Mouse (Mus musculus) right cerebral cortex, adult 18-20 months (tissue): Measurements from ENCODE around the gene Rrnad1.

ENCODE experiments used
- DNase-seq: peaks from one replicate; pipeline ENCODE4 v3.0.0; 2022; ENCODE audit warnings: mixed read lengths

The Rrnad1 gene

GRCm38 (mm10) chr3:87930078-87930795 is at the start of gene Rrnad1, which contains the start of gene Isg20l2:
Gene Rrnad1, minus strand, starts transcription at chr3:87930717.
Gene Isg20l2, plus strand, starts transcription at chr3:87930314.
- DNase-seq = peak; percentile 98

- DNase-seq = no peak
These were observed 49.6 kb upstream of the Rrnad1 start for GRCm38 (mm10) chr3:87980085-87980484.

- no peak for DNase-seq
These were observed 49.0 kb upstream of the Rrnad1 start for GRCm38 (mm10) chr3:87979493-87979892.

- DNase-seq = no peak
These were observed 44.0 kb upstream of the Rrnad1 start for GRCm38 (mm10) chr3:87974381-87974987.

GRCm38 (mm10) chr3:87973593-87974380 is 43.3 kb upstream of the Rrnad1 start:
- DNase-seq = no peak

GRCm38 (mm10) chr3:87972776-87973175 is 42.3 kb upstream of the Rrnad1 start:
- DNase-seq = no peak

- no peak for DNase-seq
These were observed 41.7 kb upstream of the Rrnad1 start for GRCm38 (mm10) chr3:87972203-87972664.

- no peak for DNase-seq
These were observed 41.1 kb upstream of the Rrnad1 start for GRCm38 (mm10) chr3:87971489-87972202.

- no peak for DNase-seq
These were observed 40.5 kb upstream of the Rrnad1 start, which contains the start of gene Nes for GRCm38 (mm10) chr3:87970939-87971488. Gene Nes, plus strand, starts transcription at chr3:87971078.

- no peak for DNase-seq
These were observed 39.8 kb upstream of the Rrnad1 start for GRCm38 (mm10) chr3:87970184-87970938.

GRCm38 (mm10) chr3:87960586-87961191 is 30.2 kb upstream of the Rrnad1 start:
- peak; percentile 79 for DNase-seq

GRCm38 (mm10) chr3:87960191-87960585 is 29.7 kb upstream of the Rrnad1 start:
- DNase-seq = no peak

GRCm38 (mm10) chr3:87959371-87959770 is 28.9 kb upstream of the Rrnad1 start:
- no peak for DNase-seq

GRCm38 (mm10) chr3:87958967-87959366 is 28.4 kb upstream of the Rrnad1 start:
- no peak for DNase-seq

GRCm38 (mm10) chr3:87958476-87958875 is 28.0 kb upstream of the Rrnad1 start:
- no peak for DNase-seq

GRCm38 (mm10) chr3:87958056-87958455 is 27.5 kb upstream of the Rrnad1 start:
- DNase-seq = no peak

GRCm38 (mm10) chr3:87952440-87952839 is 21.9 kb upstream of the Rrnad1 start:
- DNase-seq = no peak

- DNase-seq = no peak
These were observed 21.4 kb upstream of the Rrnad1 start for GRCm38 (mm10) chr3:87951946-87952345.

- no peak for DNase-seq
These were observed 19.5 kb upstream of the Rrnad1 start for GRCm38 (mm10) chr3:87949955-87950515.

GRCm38 (mm10) chr3:87949266-87949954 is 18.9 kb upstream of the Rrnad1 start:
- no peak for DNase-seq
